Mouse (Mus musculus): ENCODE results near the gene Hadha. TPM values are rescaled to one million over a fixed set of nuclear protein-coding genes. Genes with fewer than 3 reads are reported as not detected.

Gene Hadha
- polyA plus RNA-seq (2012; rRNA removed; ENCODE audit: low replicate concordance), result 58.5 and 59.0 TPM in 2 replicates

GRCm38 (mm10) chr5:30154474-30155394 lies at the start of gene Hadha, which contains the start of gene Hadhb:
Gene Hadha, minus strand, starts transcription at chr5:30155162.
Gene Hadhb, plus strand, starts transcription at chr5:30155248.

GRCm38 (mm10) chr5:30105668-30106300 lies 49.2 kb downstream of the Hadha start, which contains the start of gene 3110082J24Rik:
Gene 3110082J24Rik, minus strand, starts transcription at chr5:30106086.

GRCm38 (mm10) chr5:30104841-30105667 lies 49.9 kb downstream of the Hadha start, which contains the start of gene Garem2:
Gene Garem2, plus strand, starts transcription at chr5:30105161.

GRCm38 (mm10) chr5:30072825-30073821 lies 81.8 kb downstream of the Hadha start, which contains the start of gene Tyms:
Gene Tyms, minus strand, starts transcription at chr5:30073617.

Other genes with a start within 250 kb of the Hadha start
- not detected in 2 replicates for gene Il6, start 142.0 kb downstream of the Hadha start, polyA plus RNA-seq (2012; rRNA removed; ENCODE audit: low replicate concordance)
- gene Tyms, start 81.5 kb downstream of the Hadha start, polyA plus RNA-seq (2012; rRNA removed; ENCODE audit: low replicate concordance), result 17.6 and 41.6 TPM in 2 replicates
- 0.05 and 0.07 TPM in 2 replicates for gene Garem2, start 50.0 kb downstream of the Hadha start, polyA plus RNA-seq (2012; rRNA removed; ENCODE audit: low replicate concordance)
- gene 3110082J24Rik, start 49.1 kb downstream of the Hadha start, polyA plus RNA-seq (2012; rRNA removed; ENCODE audit: low replicate concordance), result not detected in 2 replicates
- gene Hadhb, start 86 bp upstream of the Hadha start, polyA plus RNA-seq (2012; rRNA removed; ENCODE audit: low replicate concordance), result 31.3 and 46.6 TPM in 2 replicates
- gene Adgrf3, start 50.6 kb upstream of the Hadha start, polyA plus RNA-seq (2012; rRNA removed; ENCODE audit: low replicate concordance), result not detected in 2 replicates
- 35.4 and 57.1 TPM in 2 replicates for gene Selenoi, start 77.4 kb upstream of the Hadha start, polyA plus RNA-seq (2012; rRNA removed; ENCODE audit: low replicate concordance)
- gene Drc1, start 126.2 kb upstream of the Hadha start, polyA plus RNA-seq (2012; rRNA removed; ENCODE audit: low replicate concordance), result 0.12 and 0.14 TPM in 2 replicates

All from duodenum, adult 2 months (tissue).